Mouse (Mus musculus): ENCODE measurements at regions not wholly inside any gene's neighbourhood (a gene's known extent, or its start where the extent isn't known, plus 50 kb on each side); places are given as distances from the start of the nearest gene placed in this dataset.

GRCm38 (mm10) chr10:84024294-84024693, 301.6 kb downstream of the 1500009L16Rik start:
- H3K27me3 ChIP-seq (ENCODE audit: control insufficient read depth, insufficient read depth, low read length) = no peaks in the 10 kb centered on the region
- DNase-seq = no peak
- H3K36me3 ChIP-seq (ENCODE audit: control insufficient read depth, insufficient read depth, low read length) = no peaks in the 10 kb centered on the region
- no peak overlapping the region for H3K4me3 ChIP-seq (ENCODE audit: control insufficient read depth, insufficient read depth, low read length)
- no peak for TF ChIP-seq CTCF (IDR thresholded peaks at IDR 0.05; ENCODE audit: borderline replicate concordance, control insufficient read depth, extremely low read depth, insufficient read depth, low read length, poor library complexity)
- no peak for TF ChIP-seq POLR2A (IDR thresholded peaks at IDR 0.05; ENCODE audit: control insufficient read depth, extremely low read depth, insufficient read depth, low read length, poor library complexity)
- no peak overlapping the region for H3K27ac ChIP-seq (ENCODE audit: control insufficient read depth, insufficient read depth, low read length)
- 80% methylated on average over 4 of the region's 4 CpGs for WGBS
- H3K4me1 ChIP-seq (replicated peaks; ENCODE audit: control insufficient read depth, insufficient read depth, low read length) = no peaks in the 10 kb centered on the region

GRCm38 (mm10) chr10:84024901-84025300, 302.2 kb downstream of the 1500009L16Rik start:
- Histone ChIP-seq H3K27ac (ENCODE audit: control insufficient read depth, insufficient read depth, low read length) (no peak overlapping the region), H3K27me3 (ENCODE audit: control insufficient read depth, insufficient read depth, low read length) (no peaks in the 10 kb centered on the region), H3K4me3 (ENCODE audit: control insufficient read depth, insufficient read depth, low read length) (no peak overlapping the region), H3K36me3 (ENCODE audit: control insufficient read depth, insufficient read depth, low read length) (no peaks in the 10 kb centered on the region), H3K4me1 (replicated peaks; ENCODE audit: control insufficient read depth, insufficient read depth, low read length) (no peaks in the 10 kb centered on the region)
- TF ChIP-seq CTCF (IDR thresholded peaks at IDR 0.05; ENCODE audit: borderline replicate concordance, control insufficient read depth, extremely low read depth, insufficient read depth, low read length, poor library complexity) (no peak), POLR2A (IDR thresholded peaks at IDR 0.05; ENCODE audit: control insufficient read depth, extremely low read depth, insufficient read depth, low read length, poor library complexity) (no peak)
- WGBS = 86% methylated on average over 8 of the region's 8 CpGs
- DNase-seq = no peak

GRCm38 (mm10) chr10:84026798-84027197, 304.1 kb downstream of the 1500009L16Rik start:
- no peaks in the 10 kb centered on the region for H3K36me3 ChIP-seq (ENCODE audit: control insufficient read depth, insufficient read depth, low read length)
- DNase-seq = no peak
- no peak for TF ChIP-seq POLR2A (IDR thresholded peaks at IDR 0.05; ENCODE audit: control insufficient read depth, extremely low read depth, insufficient read depth, low read length, poor library complexity)
- no peak for TF ChIP-seq CTCF (IDR thresholded peaks at IDR 0.05; ENCODE audit: borderline replicate concordance, control insufficient read depth, extremely low read depth, insufficient read depth, low read length, poor library complexity)
- H3K4me3 ChIP-seq (ENCODE audit: control insufficient read depth, insufficient read depth, low read length) = no peak overlapping the region
- 88% methylated on average over 4 of the region's 4 CpGs for WGBS
- H3K4me1 ChIP-seq (replicated peaks; ENCODE audit: control insufficient read depth, insufficient read depth, low read length) = no peaks in the 10 kb centered on the region
- no peak overlapping the region for H3K27ac ChIP-seq (ENCODE audit: control insufficient read depth, insufficient read depth, low read length)
- H3K27me3 ChIP-seq (ENCODE audit: control insufficient read depth, insufficient read depth, low read length) = no peaks in the 10 kb centered on the region

- TF ChIP-seq CTCF (IDR thresholded peaks at IDR 0.05; ENCODE audit: borderline replicate concordance, control insufficient read depth, extremely low read depth, insufficient read depth, low read length, poor library complexity) = no peak
- TF ChIP-seq POLR2A (IDR thresholded peaks at IDR 0.05; ENCODE audit: control insufficient read depth, extremely low read depth, insufficient read depth, low read length, poor library complexity) = no peak
- no peaks in the 10 kb centered on the region for H3K27me3 ChIP-seq (ENCODE audit: control insufficient read depth, insufficient read depth, low read length)
- H3K27ac ChIP-seq (ENCODE audit: control insufficient read depth, insufficient read depth, low read length) = no peak overlapping the region
- H3K4me1 ChIP-seq (replicated peaks; ENCODE audit: control insufficient read depth, insufficient read depth, low read length) = no peaks in the 10 kb centered on the region
- no peak overlapping the region for H3K4me3 ChIP-seq (ENCODE audit: control insufficient read depth, insufficient read depth, low read length)
- 77% methylated on average over 11 of the region's 11 CpGs for WGBS
- no peaks in the 10 kb centered on the region for H3K36me3 ChIP-seq (ENCODE audit: control insufficient read depth, insufficient read depth, low read length)
- no peak for DNase-seq
These were observed 313.6 kb downstream of the 1500009L16Rik start for GRCm38 (mm10) chr10:84036131-84036877.

- Histone ChIP-seq H3K27me3 (ENCODE audit: control insufficient read depth, insufficient read depth, low read length) (no peaks in the 10 kb centered on the region), H3K4me3 (ENCODE audit: control insufficient read depth, insufficient read depth, low read length) (no peak overlapping the region), H3K36me3 (ENCODE audit: control insufficient read depth, insufficient read depth, low read length) (no peaks in the 10 kb centered on the region), H3K4me1 (replicated peaks; ENCODE audit: control insufficient read depth, insufficient read depth, low read length) (no peaks in the 10 kb centered on the region), H3K27ac (ENCODE audit: control insufficient read depth, insufficient read depth, low read length) (no peak overlapping the region)
- TF ChIP-seq POLR2A (IDR thresholded peaks at IDR 0.05; ENCODE audit: control insufficient read depth, extremely low read depth, insufficient read depth, low read length, poor library complexity) (no peak), CTCF (IDR thresholded peaks at IDR 0.05; ENCODE audit: borderline replicate concordance, control insufficient read depth, extremely low read depth, insufficient read depth, low read length, poor library complexity) (no peak)
- WGBS = 90% methylated on average over 5 of the region's 5 CpGs
- no peak for DNase-seq
These were observed 326.0 kb downstream of the 1500009L16Rik start for GRCm38 (mm10) chr10:84048706-84049105.

- H3K4me3 ChIP-seq (ENCODE audit: control insufficient read depth, insufficient read depth, low read length) = no peak overlapping the region
- no peak for TF ChIP-seq POLR2A (IDR thresholded peaks at IDR 0.05; ENCODE audit: control insufficient read depth, extremely low read depth, insufficient read depth, low read length, poor library complexity)
- no peak for TF ChIP-seq CTCF (IDR thresholded peaks at IDR 0.05; ENCODE audit: borderline replicate concordance, control insufficient read depth, extremely low read depth, insufficient read depth, low read length, poor library complexity)
- H3K27ac ChIP-seq (ENCODE audit: control insufficient read depth, insufficient read depth, low read length) = no peak overlapping the region
- 79% methylated on average over 8 of the region's 8 CpGs for WGBS
- H3K27me3 ChIP-seq (ENCODE audit: control insufficient read depth, insufficient read depth, low read length) = no peaks in the 10 kb centered on the region
- DNase-seq = no peak
- no peaks in the 10 kb centered on the region for H3K36me3 ChIP-seq (ENCODE audit: control insufficient read depth, insufficient read depth, low read length)
- H3K4me1 ChIP-seq (replicated peaks; ENCODE audit: control insufficient read depth, insufficient read depth, low read length) = no peaks in the 10 kb centered on the region
These were observed 330.0 kb downstream of the 1500009L16Rik start for GRCm38 (mm10) chr10:84052696-84053095.

Measured in thymus, adult 2 months (tissue).